In the genomic region with DNA sequence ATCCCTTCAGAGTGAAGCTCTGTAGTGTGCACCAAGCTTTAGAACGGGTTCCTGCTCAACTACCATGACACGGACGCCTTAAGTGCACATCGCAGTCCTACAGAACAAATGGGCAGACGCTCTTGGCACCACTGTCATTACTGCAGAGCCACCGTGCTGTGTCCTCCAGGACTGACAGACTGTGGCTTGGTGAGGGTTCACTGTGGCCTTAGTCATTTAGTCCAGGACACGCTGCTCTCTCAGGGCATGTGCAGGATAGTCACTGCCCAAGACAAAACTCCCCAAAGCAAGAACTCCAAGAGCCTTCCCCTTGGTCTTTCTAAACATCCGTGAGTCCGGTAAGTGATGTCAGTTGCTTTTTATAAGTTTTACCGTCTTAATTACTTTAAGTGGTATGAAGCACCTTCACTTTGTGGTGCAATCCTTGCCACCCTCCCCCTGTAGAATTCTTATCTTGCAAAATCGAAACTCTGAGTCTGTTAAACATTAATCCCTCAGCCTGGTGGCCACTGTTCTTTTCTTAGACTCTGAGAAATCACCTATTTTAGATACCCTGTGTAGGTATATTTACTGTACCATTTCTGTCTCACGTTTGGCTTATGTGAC, we compare ENCODE assay signal across 16 mouse cellular contexts. TPM values are rescaled to one million over a fixed set of nuclear protein-coding genes. Genes with fewer than 3 reads are reported as not detected.
DNase-seq lines count a peak whose midpoint lies in the region; ATAC-seq and TF ChIP-seq lines count a peak whose summit lies in the region.
"Had no signal": no experiment of that assay in that cellular context is flagged by ENCODE, and none has a peak within 500 bp of the region (broad histone marks: within the 10 kb centered on the region; RNA-seq: fewer than 3 reads in every experiment).

No protein-coding gene starts in this region.

- H3K36me3 ChIP-seq in kidney, embryonic 14.5 days (ENCODE audit: control insufficient read depth, insufficient read depth, low read length), result no peaks in the 10 kb centered on the region
- no peaks in the 10 kb centered on the region for H3K36me3 ChIP-seq in lung, postnatal 0 days (ENCODE audit: insufficient read depth, low read length)
- H3K36me3 ChIP-seq: forebrain, embryonic 12.5 days; heart, embryonic 15.5 days had no signal

- WGBS in kidney, embryonic 14.5 days, result 76% methylated on average over 12 of the region's 12 CpGs
- 64% methylated on average over 12 of the region's 12 CpGs for WGBS in lung, postnatal 0 days

- in situ Hi-C loops in Patski (cut with MboI; ENCODE audit: low pct_unique_long_range_greater_than_20kb), result no loop called here

- no peak overlapping the region for H3K4me2 ChIP-seq in kidney, embryonic 14.5 days (replicated peaks; ENCODE audit: low read depth, low read length)
- no peak overlapping the region for H3K4me2 ChIP-seq in lung, postnatal 0 days (replicated peaks; ENCODE audit: low read depth, low read length)
- H3K4me2 ChIP-seq: forebrain, embryonic 12.5 days; heart, embryonic 15.5 days; liver, embryonic 13.5 days had no signal

- peak; percentile 37 for DNase-seq in kidney, adult 9 months
- DNase-seq in Patski (ENCODE audit: low read depth, low spot score), result no peak
- DNase-seq in brain, adult 2 months (ENCODE audit: low read depth, low spot score), result peak; percentile 71
- DNase-seq in lung, postnatal 0 days (ENCODE audit: low spot score), result peak; percentile 84
- DNase-seq in c-Kit-positive CD71-positive TER-119-positive erythroid progenitor cells, embryonic 14.5 days (ENCODE audit: low spot score), result no peak
- DNase-seq: adrenal gland, adult 8-10 months; embryo, embryonic 11 days; liver, embryonic 13.5 days had no signal

- H3K27me3 ChIP-seq in kidney, embryonic 14.5 days (ENCODE audit: control insufficient read depth, insufficient read depth, low read length), result no peaks in the 10 kb centered on the region
- H3K27me3 ChIP-seq in Patski, result no peaks in the 10 kb centered on the region
- H3K27me3 ChIP-seq in lung, postnatal 0 days (replicated peaks; ENCODE audit: insufficient read depth, low read length), result no peaks in the 10 kb centered on the region
- H3K27me3 ChIP-seq: forebrain, embryonic 12.5 days; heart, embryonic 15.5 days; liver, embryonic 13.5 days had no signal

- H3K27ac ChIP-seq in kidney, embryonic 14.5 days (ENCODE audit: low read depth, low read length), result no peak overlapping the region
- peak overlapping the region; percentile 49; the same call in 1 of the 2 replicates for H3K27ac ChIP-seq in lung, postnatal 0 days (ENCODE audit: low read length)
- H3K27ac ChIP-seq: forebrain, embryonic 12.5 days; heart, embryonic 15.5 days; layer of hippocampus, adult 2 months; liver, embryonic 13.5 days had no signal

- TF ChIP-seq EP300 in lung, postnatal 0 days (IDR thresholded peaks at IDR 0.05), result peak; percentile 87

- POLR2A ChIA-PET in Patski (lab: Charles Lee), result no interaction called here

- no peak for ATAC-seq in kidney, embryonic 14.5 days (ENCODE audit: low FRiP score, low TSS enrichment)
- ATAC-seq in Patski, result peak; percentile 80
- peak; percentile 79 for ATAC-seq in lung, postnatal 0 days
- no peak for ATAC-seq in monocyte, adult 5-6 weeks (replicated peaks; ENCODE audit: insufficient number of reproducible peaks, low FRiP score, low TSS enrichment, poor library complexity, severe bottlenecking)
- ATAC-seq: CD4-positive, CD25-positive, alpha-beta regulatory T cell, adult 4 months; inflammation-experienced regulatory T-cells, adult 6 months had no signal

- H3K4me1 ChIP-seq in kidney, embryonic 14.5 days (ENCODE audit: control insufficient read depth, insufficient read depth, low read length), result no peaks in the 10 kb centered on the region
- H3K4me1 ChIP-seq in lung, postnatal 0 days (ENCODE audit: insufficient read depth, low read depth, low read length), result peaks cover 3% of the 10 kb centered on the region; the same call in 1 of the 2 replicates
- H3K4me1 ChIP-seq: heart, embryonic 15.5 days had no signal

- H3K4me3 ChIP-seq in kidney, embryonic 14.5 days (ENCODE audit: low read length), result no peak overlapping the region
- no peak overlapping the region for H3K4me3 ChIP-seq in lung, postnatal 0 days (ENCODE audit: low read depth, low read length)
- H3K4me3 ChIP-seq: forebrain, embryonic 12.5 days; heart, embryonic 15.5 days; layer of hippocampus, adult 2 months; liver, embryonic 13.5 days had no signal

- H3K9me3 ChIP-seq in kidney, embryonic 14.5 days (ENCODE audit: control insufficient read depth, low read length), result no peaks in the 10 kb centered on the region
- no peaks in the 10 kb centered on the region for H3K9me3 ChIP-seq in lung, postnatal 0 days (ENCODE audit: low read length)
- H3K9me3 ChIP-seq: forebrain, embryonic 12.5 days; heart, embryonic 15.5 days; liver, embryonic 13.5 days had no signal

- CTCF ChIA-PET in Patski (lab: Charles Lee), result no interaction called here

- TF ChIP-seq CTCF in Patski (IDR thresholded peaks at IDR 0.05), result no peak
- TF ChIP-seq CTCF in lung, postnatal 0 days (IDR thresholded peaks at IDR 0.05), result no peak

- no peak overlapping the region for H3K9ac ChIP-seq in kidney, embryonic 14.5 days (ENCODE audit: low read depth, low read length)
- H3K9ac ChIP-seq in lung, postnatal 0 days (replicated peaks; ENCODE audit: low read depth), result no peak overlapping the region
- H3K9ac ChIP-seq: forebrain, embryonic 12.5 days; heart, embryonic 15.5 days; liver, embryonic 13.5 days had no signal

RNA-seq across cellular contexts. Expression of gene Adora2b, which starts 35.3 kb away (rescaled TPM):
- 0.97 and 2.0 TPM in 2 replicates for polyA plus RNA-seq in kidney, embryonic 14.5 days (2014; fragmentation: Nextera tagmentation; extraction: Ambion mirVana)
- polyA plus RNA-seq in Patski (2021), result 0.41 TPM
- polyA plus RNA-seq in lung, postnatal 0 days (2015; fragmentation: Nextera tagmentation; extraction: Ambion mirVana), result 27.7 and 39.8 TPM in 2 replicates
- total RNA-seq in monocyte, adult 5-6 weeks (2017), result 3.2 to 12.4 TPM (median 7.9 TPM) in 3 replicates
- total RNA-seq: megakaryocyte-erythroid progenitor cell, adult 5-6 weeks had no signal
- polyA plus RNA-seq: CD4-positive, CD25-positive, alpha-beta regulatory T cell, adult 4 months; inflammation-experienced regulatory T-cells, adult 6 months had no signal

Comparison
In these comparisons a context has a peak if more than half of its experiments do, and no peak if none do; other contexts are left out.
1. DNase-seq: peak in kidney, adult 9 months (single experiment), brain, adult 2 months (single experiment) and lung, postnatal 0 days (single experiment); none in Patski (single experiment) and c-Kit-positive CD71-positive TER-119-positive erythroid progenitor cells, embryonic 14.5 days (single experiment).
2. ATAC-seq: peak in Patski (single experiment) and lung, postnatal 0 days (single experiment); none in kidney, embryonic 14.5 days (single experiment) and monocyte, adult 5-6 weeks (single experiment).